Mouse (Mus musculus): ENCODE results near the gene Osm. TPM values are rescaled to one million over a fixed set of nuclear protein-coding genes. Genes with fewer than 3 reads are reported as not detected.

The Osm gene
- total and polyA plus RNA-seq, 3 experiments = 11.0 to 15.1 (median 12.5) TPM

DNA sequence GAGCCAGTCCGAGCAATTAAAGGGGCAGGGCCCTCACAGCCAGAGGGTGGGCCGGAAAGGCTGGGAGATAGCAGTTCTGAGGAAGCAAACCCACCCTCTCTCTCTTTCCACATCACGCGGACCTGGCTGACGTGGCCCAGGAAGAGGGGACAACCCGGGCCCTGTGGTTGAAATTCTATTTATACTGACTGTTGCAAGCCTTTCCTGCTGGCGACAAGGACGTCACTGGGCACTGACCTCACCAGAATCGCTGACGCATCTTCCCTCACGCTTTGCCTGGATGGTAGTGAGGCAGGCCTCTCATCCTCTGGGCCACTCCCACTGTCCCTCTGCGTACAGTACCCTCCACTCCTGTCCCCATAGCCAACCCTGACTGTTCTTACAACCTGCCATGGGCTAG, 3.6 kb upstream of the Osm start:
- dilution Hi-C loops (cut with MboI; ENCODE audit: extremely low pct_ligation_motif_present, extremely low pct_unique_long_range_greater_than_20kb, low sequenced_read_pairs) (no loop called here), in situ Hi-C loops (cut with MboI; ENCODE audit: low pct_ligation_motif_present, low pct_unique_long_range_greater_than_20kb, low sequenced_read_pairs) (no loop called here)
- TF ChIP-seq UBTF (IDR thresholded peaks at IDR 0.05; ENCODE audit: low read depth, low read length) = no peak
- TF ChIP-seq ZNF384 (IDR thresholded peaks at IDR 0.05; ENCODE audit: low read depth, low read length) = no peak
- TF ChIP-seq KAT2A (IDR thresholded peaks at IDR 0.05; ENCODE audit: insufficient replicate concordance, low read length) = no peak
- no peak for TF ChIP-seq BHLHE40 (IDR thresholded peaks at IDR 0.05; ENCODE audit: low read depth, low read length)
- TF ChIP-seq CHD2 (IDR thresholded peaks at IDR 0.05; ENCODE audit: low read length) = no peak
- TF ChIP-seq HCFC1 (IDR thresholded peaks at IDR 0.05; ENCODE audit: low read depth, low read length) = no peak
- no peak for TF ChIP-seq ZC3H11A (IDR thresholded peaks at IDR 0.05; ENCODE audit: low read depth, low read length)
- peak; percentile 19; the same call in 1 of the 2 replicates for TF ChIP-seq ETS1 (conservative IDR thresholded peaks at IDR 0.05; ENCODE audit: low read depth, low read length)
- TF ChIP-seq MAZ (IDR thresholded peaks at IDR 0.05; ENCODE audit: low read depth, low read length) = no peak
- Histone ChIP-seq H3K4me2 (ENCODE audit: insufficient read depth, low read depth, poor library complexity, severe bottlenecking) (no peak overlapping the region), H3K27ac (ENCODE audit: insufficient read depth, low read depth) (no peak overlapping the region), H3K36me3 (replicated peaks in 1 of 2; ENCODE audit: control insufficient read depth in 1 of 2, insufficient read depth in 1 of 2, low read length in 1 of 2) (peaks cover 3 to 46% of the 10 kb centered on the region in 2 experiments), H3K9me3 (replicated peaks; ENCODE audit: low read length) (no peaks in the 10 kb centered on the region), H3K9ac (ENCODE audit: insufficient read depth, low read depth) (no peak overlapping the region), H3K79me2 (replicated peaks; ENCODE audit: control insufficient read depth, extremely low read depth, insufficient read depth, poor library complexity, severe bottlenecking) (peaks cover 11% of the 10 kb centered on the region; the same call in 1 of the 2 replicates), H3K27me3 (replicated peaks) (no peaks in the 10 kb centered on the region), H3K4me3 (replicated peaks in 1 of 3; ENCODE audit: low read depth in 2 of 3, low read length in 2 of 3, poor library complexity in 1 of 3) (no peak overlapping the region), H3K4me1 (ENCODE audit: control insufficient read depth in 1 of 2, insufficient read depth in 2 of 2) (peaks cover 9 to 27% of the 10 kb centered on the region in 2 experiments)
- DNase-seq (ENCODE audit: extremely low read depth) = no peak

- H3K36me3 ChIP-seq (replicated peaks in 1 of 2; ENCODE audit: control insufficient read depth in 1 of 2, insufficient read depth in 1 of 2, low read length in 1 of 2) = peaks cover 17 to 54% of the 10 kb centered on the region in 2 experiments
- TF ChIP-seq JUN (IDR thresholded peaks at IDR 0.05; ENCODE audit: insufficient read depth, low read depth, low read length) (peak; percentile 50; the same call in 1 of the 2 replicates), ELF1 (IDR thresholded peaks at IDR 0.05; ENCODE audit: low read depth, low read length) (no peak), MAZ (IDR thresholded peaks at IDR 0.05; ENCODE audit: low read depth, low read length) (no peak), MXI1 (IDR thresholded peaks at IDR 0.05; ENCODE audit: low read depth, low read length) (no peak), SIN3A (IDR thresholded peaks at IDR 0.05; ENCODE audit: low read length) (no peak; the same call in 1 of the 2 replicates), RAD21 (IDR thresholded peaks at IDR 0.05; ENCODE audit: low read depth, low read length) (no peak), EP300 (IDR thresholded peaks at IDR 0.05; ENCODE audit: low read length) (peak; percentile 60), HCFC1 (IDR thresholded peaks at IDR 0.05; ENCODE audit: low read depth, low read length) (no peak), ZMIZ1 (IDR thresholded peaks at IDR 0.05; ENCODE audit: low read depth, low read length) (no peak), E2F4 (IDR thresholded peaks at IDR 0.05; ENCODE audit: insufficient replicate concordance, low read depth, low read length) (no peak), TBP (conservative IDR thresholded peaks at IDR 0.05; ENCODE audit: low read depth, low read length) (no peak), TCF12 (IDR thresholded peaks at IDR 0.05; ENCODE audit: low read depth, low read length) (peak; percentile 54; the same call in 1 of the 2 replicates), MAFK (IDR thresholded peaks at IDR 0.05; ENCODE audit: insufficient replicate concordance, low read length) (no peak), POLR2A (IDR thresholded peaks at IDR 0.05; ENCODE audit: low read depth, low read length) (no peak), SMC3 (IDR thresholded peaks at IDR 0.05; ENCODE audit: low read depth, low read length) (no peak), MYC (IDR thresholded peaks at IDR 0.05; ENCODE audit: low read depth, low read length) (0 out of 2 replicates have a peak, but pooled peaks have one; percentile 20), NRF1 (IDR thresholded peaks at IDR 0.05; ENCODE audit: low read depth, low read length) (no peak), MEF2A (IDR thresholded peaks at IDR 0.05; ENCODE audit: borderline replicate concordance, low read depth, low read length) (no peak), USF2 (conservative IDR thresholded peaks at IDR 0.05; ENCODE audit: low read depth, low read length) (no peak), NELFE (IDR thresholded peaks at IDR 0.05; ENCODE audit: low read depth, low read length) (no peak), USF1 (IDR thresholded peaks at IDR 0.05; ENCODE audit: low read depth, low read length) (no peak), BHLHE40 (IDR thresholded peaks at IDR 0.05; ENCODE audit: low read depth, low read length) (peak; percentile 41; the same call in 1 of the 2 replicates), MAX (IDR thresholded peaks at IDR 0.05; ENCODE audit: low read length) (no peak; the same call in 1 of the 2 replicates), UBTF (IDR thresholded peaks at IDR 0.05; ENCODE audit: low read depth, low read length) (0 out of 2 replicates have a peak, but pooled peaks have one; percentile 34), KAT2A (IDR thresholded peaks at IDR 0.05; ENCODE audit: insufficient replicate concordance, low read length) (no peak), CTCF (conservative IDR thresholded peaks at IDR 0.05 in 1 of 2, IDR thresholded peaks at IDR 0.05 in 1 of 2; ENCODE audit: low read depth in 2 of 2, low read length in 2 of 2) (no peak), JUND (conservative IDR thresholded peaks at IDR 0.05; ENCODE audit: low read depth, low read length) (no peak)
Measured at GRCm38 (mm10) chr11:4235052-4235655, 1.1 kb upstream of the Osm start.

More at GRCm38 (mm10) chr11:4235052-4235655, 1.1 kb upstream of the Osm start:
- dilution Hi-C loops (cut with MboI; ENCODE audit: extremely low pct_ligation_motif_present, extremely low pct_unique_long_range_greater_than_20kb, low sequenced_read_pairs) = no loop called here
- peak overlapping the region; percentile 87 for H3K9ac ChIP-seq (ENCODE audit: insufficient read depth, low read depth)
- H3K27me3 ChIP-seq (replicated peaks) = no peaks in the 10 kb centered on the region
- H3K4me1 ChIP-seq (ENCODE audit: control insufficient read depth in 1 of 2, insufficient read depth in 2 of 2) = peaks cover 14 to 45% of the 10 kb centered on the region in 2 experiments
- H3K27ac ChIP-seq (ENCODE audit: insufficient read depth, low read depth) = peak overlapping the region; percentile 84
- in situ Hi-C loops (cut with MboI; ENCODE audit: low pct_ligation_motif_present, low pct_unique_long_range_greater_than_20kb, low sequenced_read_pairs) = no loop called here
- H3K79me2 ChIP-seq (replicated peaks; ENCODE audit: control insufficient read depth, extremely low read depth, insufficient read depth, poor library complexity, severe bottlenecking) = peaks cover 26% of the 10 kb centered on the region
- peak overlapping the region; percentile 76 to 86 (median 84) for H3K4me3 ChIP-seq (replicated peaks in 1 of 3; ENCODE audit: low read depth in 2 of 3, low read length in 2 of 3, poor library complexity in 1 of 3)
- DNase-seq (ENCODE audit: extremely low read depth) = peak; percentile 83
- no peaks in the 10 kb centered on the region for H3K9me3 ChIP-seq (replicated peaks; ENCODE audit: low read length)
- H3K4me2 ChIP-seq (ENCODE audit: insufficient read depth, low read depth, poor library complexity, severe bottlenecking) = peak overlapping the region; percentile 30
